Comparison of ENCODE assay signal across 13 mouse cellular contexts in the genomic region with DNA sequence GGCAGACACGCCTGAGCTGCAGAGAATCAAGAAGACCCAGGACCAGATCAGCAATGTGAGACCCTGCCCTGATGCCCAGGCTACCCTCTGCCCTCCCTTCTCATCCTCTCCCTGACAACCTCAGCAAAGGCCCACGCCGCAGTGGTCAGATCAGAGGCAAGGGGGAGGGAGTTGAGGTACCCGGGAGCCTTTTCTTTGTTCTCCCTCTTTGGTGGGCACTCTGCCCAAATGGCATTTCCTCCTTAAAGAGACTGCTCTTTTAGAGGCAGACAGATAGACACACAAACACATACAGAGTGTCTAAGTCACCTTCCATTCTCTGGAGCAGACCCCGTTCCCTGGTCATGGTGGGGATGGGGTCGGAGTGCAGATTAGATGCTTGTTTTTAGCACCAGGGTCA. TPM values are rescaled to one million over a fixed set of nuclear protein-coding genes. Genes with fewer than 3 reads are reported as not detected.
A peak's percentile ranks its signal among the peaks of the same experiment; 100 is the strongest.
DNase-seq lines count a peak whose midpoint lies in the region; ATAC-seq and TF ChIP-seq lines count a peak whose summit lies in the region.
"Had no signal": no experiment of that assay in that cellular context is flagged by ENCODE, and none has a peak within 500 bp of the region (broad histone marks: within the 10 kb centered on the region; RNA-seq: fewer than 3 reads in every experiment).

No protein-coding gene starts in this region.

- H3K79me2 ChIP-seq in heart, adult 2 months (replicated peaks; ENCODE audit: control insufficient read depth, insufficient read depth, low read length) = no peaks in the 10 kb centered on the region; the same call in 1 of the 2 replicates

- H3K4me1 ChIP-seq in heart, adult 2 months (ENCODE audit: control insufficient read depth, insufficient read depth, low read length) = peaks cover 34% of the 10 kb centered on the region
- H3K4me1 ChIP-seq in liver, embryonic 13.5 days (replicated peaks) = peaks cover 68% of the 10 kb centered on the region
- H3K4me1 ChIP-seq in E14TG2a.4 (replicated peaks; ENCODE audit: low read depth, low read length) = peaks cover 98% of the 10 kb centered on the region
- H3K4me1 ChIP-seq in embryonic facial prominence, embryonic 15.5 days = peaks cover 4% of the 10 kb centered on the region; the same call in 1 of the 2 replicates
- H3K4me1 ChIP-seq in forebrain, embryonic 11.5 days (replicated peaks; ENCODE audit: control insufficient read depth, insufficient read depth, low read length) = no peaks in the 10 kb centered on the region

- no peak for TF ChIP-seq CTCF in heart, adult 2 months (IDR thresholded peaks at IDR 0.05)
- no peak for TF ChIP-seq CTCF in E14TG2a.4 (conservative IDR thresholded peaks at IDR 0.05; ENCODE audit: low read length)

- H3K9ac ChIP-seq in heart, adult 2 months (ENCODE audit: low read depth, low read length) = no peak overlapping the region
- no peak overlapping the region for H3K9ac ChIP-seq in liver, embryonic 13.5 days
- H3K9ac ChIP-seq in embryonic facial prominence, embryonic 15.5 days = no peak overlapping the region
- no peak overlapping the region for H3K9ac ChIP-seq in forebrain, embryonic 11.5 days (ENCODE audit: low read length)
- H3K9ac ChIP-seq: heart, embryonic 12.5 days; lung, embryonic 14.5 days had no signal

- H3K9me3 ChIP-seq in liver, embryonic 13.5 days (replicated peaks) = no peaks in the 10 kb centered on the region
- no peaks in the 10 kb centered on the region for H3K9me3 ChIP-seq in E14TG2a.4 (ENCODE audit: low read length)
- no peaks in the 10 kb centered on the region for H3K9me3 ChIP-seq in embryonic facial prominence, embryonic 15.5 days (replicated peaks)
- no peaks in the 10 kb centered on the region for H3K9me3 ChIP-seq in forebrain, embryonic 11.5 days (ENCODE audit: control insufficient read depth, low read length)
- H3K9me3 ChIP-seq: heart, embryonic 12.5 days had no signal

- peaks cover 14% of the 10 kb centered on the region for H3K36me3 ChIP-seq in heart, adult 2 months (ENCODE audit: control insufficient read depth, insufficient read depth, low read length)
- peaks cover 31% of the 10 kb centered on the region for H3K36me3 ChIP-seq in liver, embryonic 13.5 days
- peaks cover 97% of the 10 kb centered on the region for H3K36me3 ChIP-seq in E14TG2a.4 (ENCODE audit: insufficient read depth, low read length)
- peaks cover 71% of the 10 kb centered on the region for H3K36me3 ChIP-seq in embryonic facial prominence, embryonic 15.5 days
- peaks cover 2% of the 10 kb centered on the region; the same call in 1 of the 2 replicates for H3K36me3 ChIP-seq in forebrain, embryonic 11.5 days (ENCODE audit: control insufficient read depth, insufficient read depth, low read length)

- ATAC-seq in liver, embryonic 13.5 days (ENCODE audit: low read depth) = no peak
- 0 out of 2 replicates have a peak, but pooled peaks have one; percentile 21 for ATAC-seq in embryonic facial prominence, embryonic 15.5 days (ENCODE audit: insufficient number of reproducible peaks, low FRiP score, low TSS enrichment, low read depth)
- ATAC-seq in forebrain, embryonic 11.5 days (replicated peaks; ENCODE audit: low FRiP score) = no peak

- TF ChIP-seq EP300 in heart, adult 2 months (IDR thresholded peaks at IDR 0.05; ENCODE audit: insufficient read depth, low read depth, low read length) = no peak

- intact Hi-C loops in heart, adult 2 months (cut with DNase I) = no loop called here
- intact Hi-C loops in heart, postnatal 36 days (cut with DNase I) = loop anchor here (2.0 kb wide), 1 partner anchor 16 kb away; the partner anchor contains the start of gene B230217C12Rik

- H3K4me3 ChIP-seq in heart, adult 2 months = no peak overlapping the region
- no peak overlapping the region for H3K4me3 ChIP-seq in liver, embryonic 13.5 days (replicated peaks)
- peak overlapping the region; percentile 57 for H3K4me3 ChIP-seq in E14TG2a.4 (replicated peaks; ENCODE audit: low read length)
- H3K4me3 ChIP-seq in embryonic facial prominence, embryonic 15.5 days (replicated peaks) = no peak overlapping the region
- H3K4me3 ChIP-seq in forebrain, embryonic 11.5 days (ENCODE audit: low read depth, low read length) = no peak overlapping the region
- H3K4me3 ChIP-seq: heart, embryonic 12.5 days had no signal

- H3K4me2 ChIP-seq in liver, embryonic 13.5 days = no peak overlapping the region
- no peak overlapping the region for H3K4me2 ChIP-seq in embryonic facial prominence, embryonic 15.5 days (replicated peaks)
- H3K4me2 ChIP-seq in forebrain, embryonic 11.5 days (ENCODE audit: low read depth, low read length, severe bottlenecking) = no peak overlapping the region
- H3K4me2 ChIP-seq: heart, embryonic 12.5 days; lung, embryonic 14.5 days had no signal

- H3K27me3 ChIP-seq in heart, adult 2 months (ENCODE audit: control insufficient read depth, insufficient read depth, low read length) = no peaks in the 10 kb centered on the region
- no peaks in the 10 kb centered on the region for H3K27me3 ChIP-seq in liver, embryonic 13.5 days
- no peaks in the 10 kb centered on the region for H3K27me3 ChIP-seq in E14TG2a.4 (ENCODE audit: insufficient read depth, low read length)
- H3K27me3 ChIP-seq in embryonic facial prominence, embryonic 15.5 days = no peaks in the 10 kb centered on the region
- H3K27me3 ChIP-seq in forebrain, embryonic 11.5 days (ENCODE audit: control insufficient read depth, insufficient read depth, low read length) = no peaks in the 10 kb centered on the region
- H3K27me3 ChIP-seq: heart, embryonic 12.5 days had no signal

- peak overlapping the region; percentile 42 for H3K27ac ChIP-seq in heart, adult 2 months
- 0 out of 2 replicates have a peak overlapping the region, but pooled peaks have one; percentile 19 for H3K27ac ChIP-seq in liver, embryonic 13.5 days
- no peak overlapping the region for H3K27ac ChIP-seq in embryonic facial prominence, embryonic 15.5 days (replicated peaks)
- H3K27ac ChIP-seq in forebrain, embryonic 11.5 days (ENCODE audit: low read depth, low read length) = no peak overlapping the region

- whole genome bisulfite sequencing in heart, adult 2 months = 55% methylated on average over 6 of the region's 6 CpGs
- 56% methylated on average over 6 of the region's 6 CpGs for WGBS in liver, embryonic 13.5 days (ENCODE audit: insufficient replicate concordance)
- 82% methylated on average over 6 of the region's 6 CpGs for WGBS in embryonic facial prominence, embryonic 15.5 days
- 90% methylated on average over 6 of the region's 6 CpGs for WGBS in forebrain, embryonic 11.5 days

- no peak for DNase-seq in heart, adult 2 months
- DNase-seq in heart, postnatal 36 days = no peak
- no peak for DNase-seq in liver, embryonic 13.5 days
- no peak for DNase-seq in liver
- no peak for DNase-seq in forebrain, embryonic 11.5 days (ENCODE audit: low spot score)
- DNase-seq in c-Kit-positive CD71-positive TER-119-positive erythroid progenitor cells, embryonic 14.5 days (ENCODE audit: low spot score) = no peak
- DNase-seq: kidney, adult 2 months; lung, embryonic 14.5 days; retina, postnatal 1 day had no signal

- no peak for TF ChIP-seq POLR2A in heart, adult 2 months (IDR thresholded peaks at IDR 0.05; ENCODE audit: insufficient read depth, low read depth, low read length)

RNA-seq across cellular contexts. Expression of gene B230217C12Rik, which starts 15.7 kb away (rescaled TPM):
- total RNA-seq in heart, adult 2 months (2021) = 1 to 10 TPM in 1 of 2 experiments, under 1 TPM in 1; 0.64 to 1.6 TPM
- polyA plus RNA-seq in heart, adult 2 months (2012; rRNA removed) = 2.3 and 2.7 TPM in 2 replicates
- 1 to 10 TPM in 1 of 2 experiments, under 1 TPM in 1; 1.00 to 1.4 TPM for total RNA-seq in heart, postnatal 36 days (2021)
- 0.85 and 1.3 TPM in 2 replicates for polyA plus RNA-seq in liver, embryonic 13.5 days (2015; fragmentation: Nextera tagmentation; extraction: Ambion mirVana)
- polyA plus RNA-seq in embryonic facial prominence, embryonic 15.5 days (2015; fragmentation: Nextera tagmentation; extraction: Ambion mirVana) = 6.8 and 7.4 TPM in 2 replicates
- 13.3 and 17.7 TPM in 2 replicates for polyA plus RNA-seq in forebrain, embryonic 11.5 days (2014; fragmentation: Nextera tagmentation; extraction: Ambion mirVana)

RNA-seq across cellular contexts. Expression of gene Lasp1, which starts 26.1 kb away (rescaled TPM):
- 10 to 100 TPM; 28.2 to 31.6 TPM for total RNA-seq in heart, adult 2 months (2021)
- 31.1 and 38.5 TPM in 2 replicates for polyA plus RNA-seq in heart, adult 2 months (2012; rRNA removed)
- total RNA-seq in heart, postnatal 36 days (2021) = 10 to 100 TPM; 37.7 to 40.7 TPM
- polyA plus RNA-seq in liver, embryonic 13.5 days (2015; fragmentation: Nextera tagmentation; extraction: Ambion mirVana) = 27.5 and 31.2 TPM in 2 replicates
- 117 and 121 TPM in 2 replicates for polyA plus RNA-seq in embryonic facial prominence, embryonic 15.5 days (2015; fragmentation: Nextera tagmentation; extraction: Ambion mirVana)
- 77.6 and 77.8 TPM in 2 replicates for polyA plus RNA-seq in forebrain, embryonic 11.5 days (2014; fragmentation: Nextera tagmentation; extraction: Ambion mirVana)

RNA-seq across cellular contexts. Expression of gene Rpl23, which starts 42.7 kb away (rescaled TPM):
- total RNA-seq in heart, adult 2 months (2021) = 100 to 1,000 TPM; 509 to 574 TPM
- polyA plus RNA-seq in heart, adult 2 months (2012; rRNA removed) = 103 and 140 TPM in 2 replicates
- total RNA-seq in heart, postnatal 36 days (2021) = 100 to 1,000 TPM; 522 TPM
- polyA plus RNA-seq in liver, embryonic 13.5 days (2015; fragmentation: Nextera tagmentation; extraction: Ambion mirVana) = 436 and 468 TPM in 2 replicates
- 567 and 575 TPM in 2 replicates for polyA plus RNA-seq in embryonic facial prominence, embryonic 15.5 days (2015; fragmentation: Nextera tagmentation; extraction: Ambion mirVana)
- polyA plus RNA-seq in forebrain, embryonic 11.5 days (2014; fragmentation: Nextera tagmentation; extraction: Ambion mirVana) = 400 and 454 TPM in 2 replicates

RNA-seq across cellular contexts. Expression of gene 1700001P01Rik, which starts 49.2 kb away (rescaled TPM):
- not detected for total RNA-seq in heart, adult 2 months (2021)
- 0.20 TPM in 1 of 2 replicates, not detected in the other for polyA plus RNA-seq in heart, adult 2 months (2012; rRNA removed)
- not detected for total RNA-seq in heart, postnatal 36 days (2021)
- 0.19 and 0.22 TPM in 2 replicates for polyA plus RNA-seq in liver, embryonic 13.5 days (2015; fragmentation: Nextera tagmentation; extraction: Ambion mirVana)
- 0.95 TPM in 1 of 2 replicates, not detected in the other for polyA plus RNA-seq in embryonic facial prominence, embryonic 15.5 days (2015; fragmentation: Nextera tagmentation; extraction: Ambion mirVana)
- polyA plus RNA-seq in forebrain, embryonic 11.5 days (2014; fragmentation: Nextera tagmentation; extraction: Ambion mirVana) = 0.44 TPM in 1 of 2 replicates, not detected in the other
- polyA plus RNA-seq: heart, embryonic 12.5 days; kidney, adult 2 months; large intestine, adult 2 months; lung, embryonic 14.5 days had no signal

RNA-seq across cellular contexts. Expression of gene Cwc25, which starts 58.5 kb away (rescaled TPM):
- 1 to 10 TPM; 7.6 to 7.9 TPM for total RNA-seq in heart, adult 2 months (2021)
- 6.0 and 8.7 TPM in 2 replicates for polyA plus RNA-seq in heart, adult 2 months (2012; rRNA removed)
- 1 to 10 TPM; 7.5 to 7.9 TPM for total RNA-seq in heart, postnatal 36 days (2021)
- 7.0 and 7.7 TPM in 2 replicates for polyA plus RNA-seq in liver, embryonic 13.5 days (2015; fragmentation: Nextera tagmentation; extraction: Ambion mirVana)
- polyA plus RNA-seq in embryonic facial prominence, embryonic 15.5 days (2015; fragmentation: Nextera tagmentation; extraction: Ambion mirVana) = 18.0 and 20.7 TPM in 2 replicates
- 16.3 and 19.5 TPM in 2 replicates for polyA plus RNA-seq in forebrain, embryonic 11.5 days (2014; fragmentation: Nextera tagmentation; extraction: Ambion mirVana)

Comparison
In these comparisons a context has a peak if more than half of its experiments do, and no peak if none do; other contexts are left out.
1. H3K27ac ChIP-seq: peak in heart, adult 2 months (single experiment) and liver, embryonic 13.5 days (single experiment); none in embryonic facial prominence, embryonic 15.5 days (single experiment) and forebrain, embryonic 11.5 days (single experiment).